Mouse (Mus musculus) heart, adult 9 months (tissue): ENCODE measurements around the gene Kpna7.

Experiments
- DNase-seq, 2 experiments: peaks; one replicate each; pipeline ENCODE4 v3.0.0; 2022; ENCODE audit warnings: low spot score in 2 of 2

Kpna7 gene

GRCm38 (mm10) chr5:144963817-144964261, 120.0 kb downstream of the Kpna7 start:
- DNase-seq: peak; percentile 59 to 69

GRCm38 (mm10) chr5:144963401-144963800, 120.4 kb downstream of the Kpna7 start:
- DNase-seq: peak in 1 of 2 experiments; percentile 34

DNA sequence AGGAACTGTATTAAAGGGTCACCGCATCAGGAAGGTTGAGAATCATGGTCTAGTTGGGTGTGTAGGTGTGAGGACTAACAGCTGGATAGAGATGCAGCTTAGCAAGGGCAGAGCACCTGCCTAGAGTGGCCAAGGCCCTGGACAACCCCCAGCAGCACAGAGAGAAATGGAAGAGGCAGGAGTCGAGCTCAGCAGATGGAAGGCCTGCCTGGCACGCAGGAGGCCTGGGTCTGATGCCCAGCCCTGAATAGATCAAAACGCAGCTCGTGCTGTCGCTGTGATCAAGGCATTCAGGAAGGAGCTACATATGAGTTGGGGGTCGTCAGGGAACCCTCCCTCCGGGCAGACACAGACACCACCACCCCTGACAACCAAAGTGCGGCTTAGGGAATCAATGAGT, 125.6 kb downstream of the Kpna7 start:
- DNase-seq: no peak

DNA sequence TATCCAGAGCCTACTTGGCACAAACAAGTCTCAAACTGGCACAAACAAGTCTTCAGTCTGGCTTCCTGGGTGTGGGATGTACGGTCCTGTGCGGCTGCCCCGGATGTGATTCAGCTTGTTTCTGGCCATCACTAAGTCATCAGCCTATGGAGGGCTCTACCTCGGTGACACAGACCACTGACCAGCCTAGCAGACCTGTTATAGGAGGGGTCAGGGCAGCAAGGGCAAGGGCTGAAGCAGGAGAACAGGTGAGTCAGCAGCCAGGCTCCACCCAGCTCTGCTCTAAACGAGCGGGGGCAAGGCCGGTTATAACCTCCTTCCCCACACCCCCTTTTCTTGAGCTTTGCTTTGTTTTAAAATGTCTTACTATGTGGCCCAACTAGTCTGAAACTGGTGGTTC, 129.4 kb downstream of the Kpna7 start:
- no peak for DNase-seq

GRCm38 (mm10) chr5:144952592-144952991, 131.2 kb downstream of the Kpna7 start:
- no peak for DNase-seq

DNA sequence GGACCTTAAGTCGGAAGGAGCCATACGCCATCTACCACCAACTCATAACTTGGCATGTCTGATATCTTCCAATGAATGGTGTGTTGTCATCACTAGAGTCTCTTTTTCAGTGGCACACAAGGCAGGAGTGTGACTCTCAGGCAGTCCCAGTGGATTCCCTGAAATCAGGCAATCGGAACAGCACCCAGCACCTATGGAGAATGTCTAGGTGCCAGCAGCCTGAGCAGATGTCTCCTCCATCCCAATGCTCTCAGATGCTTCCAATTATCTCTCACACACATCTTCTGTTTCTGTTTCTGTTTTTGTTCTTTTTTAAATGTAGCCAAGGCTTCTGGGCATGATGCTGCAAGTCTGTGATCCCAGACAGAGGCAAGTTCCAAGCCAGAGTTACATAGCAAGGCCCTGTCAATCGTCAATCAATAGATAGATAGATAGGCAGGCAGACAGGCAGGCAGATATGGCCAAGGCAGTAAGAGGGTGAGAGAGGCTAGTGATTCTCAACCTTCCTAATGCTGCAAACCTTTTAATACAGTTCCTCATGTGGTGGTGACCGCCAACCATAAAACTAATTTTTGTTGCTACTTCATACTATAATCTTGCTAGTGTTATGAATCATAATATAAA, 133.3 kb downstream of the Kpna7 start:
- DNase-seq: no peak

DNA sequence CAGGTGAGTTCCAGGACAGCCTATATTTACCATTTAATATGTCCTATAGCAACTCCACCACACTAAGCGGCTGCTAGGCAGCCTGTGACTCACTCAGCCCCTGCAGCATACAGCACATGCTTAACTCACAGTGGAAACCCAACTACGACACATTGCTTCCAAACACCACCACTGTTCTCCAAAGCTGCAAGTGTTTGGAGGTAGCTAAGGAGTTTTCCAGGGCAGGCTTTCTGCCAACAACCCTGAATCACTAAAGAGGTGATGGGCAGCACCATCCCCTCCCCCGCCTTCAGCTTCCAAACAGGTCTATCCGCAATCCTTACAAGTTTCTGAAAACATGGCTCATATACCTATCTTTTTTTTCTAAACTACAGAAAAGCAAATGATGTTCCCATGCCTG, 134.0 kb downstream of the Kpna7 start:
- DNase-seq: no peak

DNA sequence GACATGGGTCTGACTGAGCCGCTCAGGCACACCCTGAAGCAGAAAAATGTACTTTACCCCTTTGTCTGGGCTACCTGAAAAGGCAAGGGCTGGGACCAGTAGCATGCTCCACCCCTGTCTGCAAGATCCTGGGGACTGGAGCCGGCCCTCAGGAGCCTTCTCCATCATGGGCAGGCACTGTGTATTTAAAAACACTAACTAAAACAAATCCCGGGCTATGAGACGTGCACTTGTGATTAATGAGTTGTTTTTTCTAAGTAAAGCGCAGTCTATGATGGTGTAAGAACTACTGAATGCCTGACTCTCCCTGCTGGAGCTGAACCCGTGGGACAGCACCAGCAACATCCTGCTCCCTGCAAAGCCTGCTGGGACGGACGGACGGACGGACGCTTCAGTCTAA, 135.4 kb downstream of the Kpna7 start:
- no peak for DNase-seq

- DNase-seq: no peak
Measured at GRCm38 (mm10) chr5:144948002-144948401, 135.8 kb downstream of the Kpna7 start.

DNA sequence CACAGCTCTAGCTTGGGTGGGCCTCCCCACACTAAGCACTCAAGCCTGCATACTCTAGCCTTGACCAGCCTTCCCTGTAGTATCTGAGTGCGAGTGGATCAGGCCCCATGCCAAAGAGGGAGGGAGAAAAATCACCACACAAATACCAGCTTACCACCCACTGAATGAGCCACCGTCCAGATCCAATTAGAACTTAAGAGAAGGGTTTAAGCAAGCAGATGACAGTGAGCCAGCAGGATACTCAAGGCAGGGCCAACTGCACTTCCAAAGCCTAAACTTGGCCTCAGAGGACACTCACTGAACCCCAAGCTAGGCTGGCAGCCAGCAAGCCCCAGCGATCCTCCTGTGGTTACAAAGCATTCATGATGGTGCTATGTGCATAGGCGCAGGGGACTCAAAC, 137.8 kb downstream of the Kpna7 start:
- peak; percentile 28 to 32 for DNase-seq

- no peak for DNase-seq
Measured at GRCm38 (mm10) chr5:144944932-144945331, 138.9 kb downstream of the Kpna7 start.

- no peak for DNase-seq
Measured at GRCm38 (mm10) chr5:144944370-144944769, 139.5 kb downstream of the Kpna7 start.

DNA sequence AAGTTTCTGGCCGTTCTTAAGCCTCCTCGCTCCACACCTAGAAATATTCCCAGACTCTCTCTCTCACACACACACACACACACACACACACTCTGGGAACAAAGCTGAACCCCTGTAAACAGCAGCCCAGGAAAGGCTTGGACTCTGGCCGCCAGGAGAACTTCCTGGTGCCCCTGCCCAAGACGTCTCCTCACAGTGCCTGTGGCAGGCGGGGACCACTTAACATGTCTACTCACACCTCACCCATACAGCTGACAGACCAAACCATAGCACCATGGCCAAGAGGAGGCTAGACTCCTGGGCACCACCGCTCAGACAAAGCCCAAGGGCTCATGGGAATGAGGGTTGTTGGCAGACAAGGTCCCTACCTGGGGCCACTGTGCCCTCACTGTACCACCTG, 140.5 kb downstream of the Kpna7 start:
- no peak for DNase-seq

DNA sequence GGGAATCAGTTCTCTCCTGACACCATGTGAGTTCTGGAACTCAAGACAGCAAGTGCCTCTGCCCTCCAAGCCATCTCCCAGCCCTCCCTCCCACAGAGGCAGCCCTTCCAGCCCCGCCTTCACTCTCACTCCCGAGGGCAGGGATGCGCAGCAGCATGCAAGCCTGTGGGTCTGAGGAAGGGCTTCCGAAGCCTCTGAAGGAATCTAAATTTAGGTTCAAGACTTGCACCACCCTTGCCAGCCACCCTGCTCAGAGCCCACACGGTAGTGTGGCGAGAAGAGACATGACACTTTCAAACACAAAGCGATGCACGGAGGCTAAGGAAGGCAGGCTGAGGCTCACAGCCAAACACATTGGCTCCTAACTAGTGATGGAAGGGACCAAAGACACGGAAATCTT, 141.4 kb downstream of the Kpna7 start:
- DNase-seq: no peak

DNA sequence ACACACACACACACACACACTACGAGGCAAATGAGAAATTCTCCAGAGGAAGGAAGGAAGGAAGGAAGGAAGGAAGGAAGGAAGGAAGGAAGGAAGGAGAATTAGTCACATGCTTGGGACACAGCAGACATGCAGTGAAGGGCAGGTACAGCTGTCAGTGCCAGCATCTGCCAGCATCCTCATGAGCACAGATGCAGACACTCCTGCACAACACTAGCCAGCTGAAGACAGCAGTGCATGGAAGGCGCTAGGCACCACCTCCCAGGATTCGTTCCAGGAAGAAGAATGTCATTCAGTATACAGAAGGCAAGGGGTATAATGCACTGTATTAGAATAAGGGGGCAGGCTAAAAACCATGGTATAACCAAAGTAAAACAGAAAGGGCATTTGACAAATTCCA, 142.9 kb downstream of the Kpna7 start:
- DNase-seq: no peak

GRCm38 (mm10) chr5:144937304-144937703, 146.5 kb downstream of the Kpna7 start:
- no peak for DNase-seq
